Mouse (Mus musculus): ENCODE results near the gene Gm9048. TPM values are rescaled to one million over a fixed set of nuclear protein-coding genes. Genes with fewer than 3 reads are reported as not detected.
"Not testable (repeated sequence)": the region's sequence is repeated elsewhere in the genome, so short reads cannot be mapped to it uniquely, and the experiment has no call there.

Gene Gm9048
- polyA plus RNA-seq (2011; ENCODE audit: insufficient read depth, insufficient read length, low read depth, missing spikeins) = not detected in 2 replicates

DNA sequence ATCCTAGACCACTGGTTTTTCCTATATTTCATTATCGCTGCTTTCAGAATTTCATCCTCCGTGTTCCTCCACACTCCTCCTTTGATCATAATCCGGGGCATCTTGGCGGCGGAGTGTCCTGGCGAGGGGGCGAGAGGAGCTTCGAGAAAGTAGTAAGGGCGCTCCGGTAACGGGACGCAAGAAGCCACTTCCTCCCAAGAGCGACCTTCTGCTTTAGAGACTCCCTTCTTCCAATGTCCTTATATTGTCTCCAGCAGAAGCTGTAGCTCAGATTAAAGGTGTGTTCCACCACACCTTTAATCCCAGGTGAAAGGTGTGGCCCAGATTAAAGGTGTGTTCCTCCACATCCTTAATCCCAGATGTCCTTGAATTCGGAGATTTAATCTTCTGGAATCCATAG lies at the start of gene Gm9048:
Gene Gm9048 (minus strand): TSS at position 101 of the 400 bp plus-strand sequence.
- not testable (repeated sequence) for H3K4me3 ChIP-seq (ENCODE audit: low read depth, low read length); H3K27me3 ChIP-seq (ENCODE audit: control insufficient read depth, insufficient read depth, low read length, poor library complexity, severe bottlenecking); H3K36me3 ChIP-seq (ENCODE audit: control insufficient read depth, insufficient read depth, low read length, poor library complexity, severe bottlenecking); H3K27ac ChIP-seq (ENCODE audit: insufficient read depth, low read length); H3K9me3 ChIP-seq (replicated peaks; ENCODE audit: control insufficient read depth, insufficient read depth, low read length, poor library complexity, severe bottlenecking); H3K9ac ChIP-seq (ENCODE audit: low read depth, poor library complexity, severe bottlenecking); H3K4me1 ChIP-seq (ENCODE audit: control insufficient read depth, insufficient read depth, low read length)

DNA sequence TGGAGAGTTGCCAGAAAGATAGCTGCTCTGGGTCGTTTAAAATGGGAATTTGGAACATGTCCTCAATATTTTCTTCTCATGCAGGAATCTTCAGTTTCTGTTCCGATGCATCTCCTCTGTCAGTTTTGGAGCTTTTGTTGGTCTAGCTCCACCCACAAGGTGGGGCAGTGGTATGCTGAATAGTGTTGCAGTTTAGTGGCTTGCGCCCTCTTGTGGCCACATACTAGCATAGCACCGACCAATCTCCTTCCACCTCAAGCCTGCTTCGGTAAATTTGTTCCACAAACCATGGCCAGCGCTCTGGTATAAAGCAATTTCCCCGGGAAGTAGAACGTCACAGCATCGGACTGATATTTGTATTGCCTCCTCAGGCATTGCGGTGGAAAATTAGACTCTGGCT lies 22.0 kb upstream of the Gm9048 start:
- Histone ChIP-seq H3K9me3 (replicated peaks; ENCODE audit: control insufficient read depth, insufficient read depth, low read length, poor library complexity, severe bottlenecking) (peaks cover 5% of the 10 kb centered on the region; the same call in 1 of the 2 replicates), H3K4me3 (ENCODE audit: low read depth, low read length) (no peak overlapping the region), H3K9ac (ENCODE audit: low read depth, poor library complexity, severe bottlenecking) (no peak overlapping the region), H3K4me1 (ENCODE audit: control insufficient read depth, insufficient read depth, low read length) (no peaks in the 10 kb centered on the region), H3K27ac (ENCODE audit: insufficient read depth, low read length) (no peak overlapping the region), H3K27me3 (ENCODE audit: control insufficient read depth, insufficient read depth, low read length, poor library complexity, severe bottlenecking) (no peaks in the 10 kb centered on the region), H3K36me3 (ENCODE audit: control insufficient read depth, insufficient read depth, low read length, poor library complexity, severe bottlenecking) (no peaks in the 10 kb centered on the region)
- TF ChIP-seq EP300 (IDR thresholded peaks at IDR 0.05; ENCODE audit: insufficient read depth, low read depth, low read length) (no peak), POLR2A (IDR thresholded peaks at IDR 0.05; ENCODE audit: insufficient read depth, low read length) (no peak), CTCF (IDR thresholded peaks at IDR 0.05; ENCODE audit: low read depth, low read length) (peak; percentile 98)

DNA sequence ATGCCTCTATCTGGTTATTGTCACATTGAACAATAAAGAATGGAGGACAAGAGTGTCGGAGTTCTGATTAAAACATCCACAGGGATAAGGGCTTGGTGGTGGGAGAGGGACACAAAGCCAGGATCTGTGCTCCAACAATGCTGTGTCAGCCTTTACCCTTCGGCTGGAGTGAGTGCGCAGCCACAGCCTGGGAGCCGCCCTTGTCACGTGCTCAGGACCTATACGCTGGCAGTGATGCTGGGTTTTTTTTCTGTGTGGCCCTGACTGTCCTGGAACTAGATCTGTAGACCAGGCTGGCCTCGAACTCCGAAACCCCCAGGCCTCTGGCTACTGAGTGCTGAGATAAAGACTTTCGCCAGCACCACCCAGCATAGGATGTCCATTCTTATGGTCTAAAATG lies 21.0 kb upstream of the Gm9048 start:
- H3K27ac ChIP-seq (ENCODE audit: insufficient read depth, low read length) = no peak overlapping the region
- TF ChIP-seq CTCF (IDR thresholded peaks at IDR 0.05; ENCODE audit: low read depth, low read length) = no peak
- no peak for TF ChIP-seq EP300 (IDR thresholded peaks at IDR 0.05; ENCODE audit: insufficient read depth, low read depth, low read length)
- TF ChIP-seq POLR2A (IDR thresholded peaks at IDR 0.05; ENCODE audit: insufficient read depth, low read length) = no peak

DNA sequence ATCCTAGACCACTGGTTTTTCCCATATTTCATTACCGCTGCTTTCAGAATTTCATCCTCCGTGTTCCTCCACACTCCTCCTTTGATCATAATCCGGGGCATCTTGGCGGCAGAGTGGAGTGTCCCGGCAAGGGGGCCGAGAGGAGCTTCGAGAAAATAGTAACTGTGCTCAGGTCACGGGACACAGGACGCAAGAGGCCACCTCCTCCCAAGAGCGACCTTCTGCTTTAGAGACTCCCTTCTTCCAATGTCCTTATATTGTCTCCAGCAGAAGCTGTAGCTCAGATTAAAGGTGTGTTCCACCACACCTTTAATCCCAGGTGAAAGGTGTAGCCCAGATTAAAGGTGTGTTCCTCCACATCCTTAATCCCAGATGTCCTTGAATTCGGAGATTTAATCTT lies 5.5 kb upstream of the Gm9048 start, which contains the start of gene Gm9049:
Gene Gm9049 (minus strand): TSS at position 101 of the 400 bp plus-strand sequence.
- H3K27ac ChIP-seq (ENCODE audit: insufficient read depth, low read length); H3K27me3 ChIP-seq (ENCODE audit: control insufficient read depth, insufficient read depth, low read length, poor library complexity, severe bottlenecking); H3K4me1 ChIP-seq (ENCODE audit: control insufficient read depth, insufficient read depth, low read length); H3K36me3 ChIP-seq (ENCODE audit: control insufficient read depth, insufficient read depth, low read length, poor library complexity, severe bottlenecking); H3K4me3 ChIP-seq (ENCODE audit: low read depth, low read length); H3K9me3 ChIP-seq (replicated peaks; ENCODE audit: control insufficient read depth, insufficient read depth, low read length, poor library complexity, severe bottlenecking); H3K9ac ChIP-seq (ENCODE audit: low read depth, poor library complexity, severe bottlenecking): not testable (repeated sequence)

More for the DNA sequence above, 21.0 kb upstream of the Gm9048 start:
- Histone ChIP-seq H3K4me3 (ENCODE audit: low read depth, low read length) (no peak overlapping the region), H3K9me3 (replicated peaks; ENCODE audit: control insufficient read depth, insufficient read depth, low read length, poor library complexity, severe bottlenecking) (peaks cover 14% of the 10 kb centered on the region), H3K9ac (ENCODE audit: low read depth, poor library complexity, severe bottlenecking) (no peak overlapping the region), H3K27me3 (ENCODE audit: control insufficient read depth, insufficient read depth, low read length, poor library complexity, severe bottlenecking) (no peaks in the 10 kb centered on the region), H3K36me3 (ENCODE audit: control insufficient read depth, insufficient read depth, low read length, poor library complexity, severe bottlenecking) (no peaks in the 10 kb centered on the region), H3K4me1 (ENCODE audit: control insufficient read depth, insufficient read depth, low read length) (no peaks in the 10 kb centered on the region)

DNA sequence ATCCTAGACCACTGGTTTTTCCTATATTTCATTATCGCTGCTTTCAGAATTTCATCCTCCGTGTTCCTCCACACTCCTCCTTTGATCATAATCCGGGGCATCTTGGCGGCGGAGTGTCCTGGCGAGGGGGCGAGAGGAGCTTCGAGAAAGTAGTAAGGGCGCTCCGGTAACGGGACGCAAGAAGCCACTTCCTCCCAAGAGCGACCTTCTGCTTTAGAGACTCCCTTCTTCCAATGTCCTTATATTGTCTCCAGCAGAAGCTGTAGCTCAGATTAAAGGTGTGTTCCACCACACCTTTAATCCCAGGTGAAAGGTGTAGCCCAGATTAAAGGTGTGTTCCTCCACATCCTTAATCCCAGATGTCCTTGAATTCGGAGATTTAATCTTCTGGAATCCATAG lies 5.3 kb downstream of the Gm9048 start, which contains the start of gene Gm9046:
Gene Gm9046 (minus strand): TSS at position 101 of the 400 bp plus-strand sequence.
- not testable (repeated sequence) for H3K9ac ChIP-seq (ENCODE audit: low read depth, poor library complexity, severe bottlenecking); H3K4me3 ChIP-seq (ENCODE audit: low read depth, low read length); H3K36me3 ChIP-seq (ENCODE audit: control insufficient read depth, insufficient read depth, low read length, poor library complexity, severe bottlenecking); H3K27me3 ChIP-seq (ENCODE audit: control insufficient read depth, insufficient read depth, low read length, poor library complexity, severe bottlenecking); H3K9me3 ChIP-seq (replicated peaks; ENCODE audit: control insufficient read depth, insufficient read depth, low read length, poor library complexity, severe bottlenecking); H3K27ac ChIP-seq (ENCODE audit: insufficient read depth, low read length); H3K4me1 ChIP-seq (ENCODE audit: control insufficient read depth, insufficient read depth, low read length)

DNA sequence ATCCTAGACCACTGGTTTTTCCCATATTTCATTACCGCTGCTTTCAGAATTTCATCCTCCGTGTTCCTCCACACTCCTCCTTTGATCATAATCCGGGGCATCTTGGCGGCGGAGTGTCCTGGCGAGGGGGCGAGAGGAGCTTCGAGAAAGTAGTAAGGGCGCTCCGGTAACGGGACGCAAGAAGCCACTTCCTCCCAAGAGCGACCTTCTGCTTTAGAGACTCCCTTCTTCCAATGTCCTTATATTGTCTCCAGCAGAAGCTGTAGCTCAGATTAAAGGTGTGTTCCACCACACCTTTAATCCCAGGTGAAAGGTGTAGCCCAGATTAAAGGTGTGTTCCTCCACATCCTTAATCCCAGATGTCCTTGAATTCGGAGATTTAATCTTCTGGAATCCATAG lies 10.7 kb downstream of the Gm9048 start, which contains the start of gene Gm9045:
Gene Gm9045 (minus strand): TSS at position 101 of the 400 bp plus-strand sequence.
- H3K27me3 ChIP-seq (ENCODE audit: control insufficient read depth, insufficient read depth, low read length, poor library complexity, severe bottlenecking); H3K9ac ChIP-seq (ENCODE audit: low read depth, poor library complexity, severe bottlenecking); H3K36me3 ChIP-seq (ENCODE audit: control insufficient read depth, insufficient read depth, low read length, poor library complexity, severe bottlenecking); H3K4me3 ChIP-seq (ENCODE audit: low read depth, low read length); H3K9me3 ChIP-seq (replicated peaks; ENCODE audit: control insufficient read depth, insufficient read depth, low read length, poor library complexity, severe bottlenecking); H3K27ac ChIP-seq (ENCODE audit: insufficient read depth, low read length); H3K4me1 ChIP-seq (ENCODE audit: control insufficient read depth, insufficient read depth, low read length): not testable (repeated sequence)

DNA sequence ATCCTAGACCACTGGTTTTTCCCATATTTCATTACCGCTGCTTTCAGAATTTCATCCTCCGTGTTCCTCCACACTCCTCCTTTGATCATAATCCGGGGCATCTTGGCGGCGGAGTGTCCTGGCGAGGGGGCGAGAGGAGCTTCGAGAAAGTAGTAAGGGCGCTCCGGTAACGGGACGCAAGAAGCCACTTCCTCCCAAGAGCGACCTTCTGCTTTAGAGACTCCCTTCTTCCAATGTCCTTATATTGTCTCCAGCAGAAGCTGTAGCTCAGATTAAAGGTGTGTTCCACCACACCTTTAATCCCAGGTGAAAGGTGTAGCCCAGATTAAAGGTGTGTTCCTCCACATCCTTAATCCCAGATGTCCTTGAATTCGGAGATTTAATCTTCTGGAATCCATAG lies 16.2 kb downstream of the Gm9048 start, which contains the start of gene Gm9044:
Gene Gm9044 (minus strand): TSS at position 101 of the 400 bp plus-strand sequence.
- not testable (repeated sequence) for H3K27me3 ChIP-seq (ENCODE audit: control insufficient read depth, insufficient read depth, low read length, poor library complexity, severe bottlenecking); H3K4me1 ChIP-seq (ENCODE audit: control insufficient read depth, insufficient read depth, low read length); H3K27ac ChIP-seq (ENCODE audit: insufficient read depth, low read length); H3K4me3 ChIP-seq (ENCODE audit: low read depth, low read length); H3K9ac ChIP-seq (ENCODE audit: low read depth, poor library complexity, severe bottlenecking); H3K9me3 ChIP-seq (replicated peaks; ENCODE audit: control insufficient read depth, insufficient read depth, low read length, poor library complexity, severe bottlenecking); H3K36me3 ChIP-seq (ENCODE audit: control insufficient read depth, insufficient read depth, low read length, poor library complexity, severe bottlenecking)

DNA sequence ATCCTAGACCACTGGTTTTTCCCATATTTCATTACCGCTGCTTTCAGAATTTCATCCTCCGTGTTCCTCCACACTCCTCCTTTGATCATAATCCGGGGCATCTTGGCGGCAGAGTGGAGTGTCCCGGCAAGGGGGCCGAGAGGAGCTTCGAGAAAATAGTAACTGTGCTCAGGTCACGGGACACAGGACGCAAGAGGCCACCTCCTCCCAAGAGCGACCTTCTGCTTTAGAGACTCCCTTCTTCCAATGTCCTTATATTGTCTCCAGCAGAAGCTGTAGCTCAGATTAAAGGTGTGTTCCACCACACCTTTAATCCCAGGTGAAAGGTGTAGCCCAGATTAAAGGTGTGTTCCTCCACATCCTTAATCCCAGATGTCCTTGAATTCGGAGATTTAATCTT lies 21.6 kb downstream of the Gm9048 start, which contains the start of gene Gm9040:
Gene Gm9040 (minus strand): TSS at position 101 of the 400 bp plus-strand sequence.
- H3K27me3 ChIP-seq (ENCODE audit: control insufficient read depth, insufficient read depth, low read length, poor library complexity, severe bottlenecking); H3K9ac ChIP-seq (ENCODE audit: low read depth, poor library complexity, severe bottlenecking); H3K36me3 ChIP-seq (ENCODE audit: control insufficient read depth, insufficient read depth, low read length, poor library complexity, severe bottlenecking); H3K4me1 ChIP-seq (ENCODE audit: control insufficient read depth, insufficient read depth, low read length); H3K4me3 ChIP-seq (ENCODE audit: low read depth, low read length); H3K27ac ChIP-seq (ENCODE audit: insufficient read depth, low read length); H3K9me3 ChIP-seq (replicated peaks; ENCODE audit: control insufficient read depth, insufficient read depth, low read length, poor library complexity, severe bottlenecking): not testable (repeated sequence)
